Mouse (Mus musculus): ENCODE measurements at regions not wholly inside any gene's neighbourhood (a gene's known extent, or its start where the extent isn't known, plus 50 kb on each side); places are given as distances from the start of the nearest gene placed in this dataset.
A peak's percentile ranks its signal among the peaks of the same experiment; 100 is the strongest.

- 54% methylated on average over 4 of the region's 4 CpGs for WGBS
- Histone ChIP-seq H3K4me1 (0 out of 2 replicates have a peak, but pooled peaks cover 3% of the 10 kb centered on the region), H3K9ac (no peak overlapping the region), H3K4me3 (replicated peaks) (no peak overlapping the region), H3K9me3 (no peaks in the 10 kb centered on the region), H3K36me3 (no peaks in the 10 kb centered on the region), H3K4me2 (no peak overlapping the region), H3K27me3 (replicated peaks) (no peaks in the 10 kb centered on the region), H3K27ac (no peak overlapping the region)
- no peak for ATAC-seq (ENCODE audit: insufficient read depth, low FRiP score, low read depth)
These were observed 277.5 kb downstream of the Cog6 start for GRCm38 (mm10) chr3:52739526-52739925.

- ATAC-seq (ENCODE audit: insufficient read depth, low FRiP score, low read depth) = no peak
- H3K4me1 ChIP-seq = no peaks in the 10 kb centered on the region
- H3K27me3 ChIP-seq (replicated peaks) = no peaks in the 10 kb centered on the region
- WGBS = 51% methylated on average over 5 of the region's 5 CpGs
- H3K27ac ChIP-seq = no peak overlapping the region
- no peak overlapping the region for H3K4me2 ChIP-seq
- H3K4me3 ChIP-seq (replicated peaks) = no peak overlapping the region
- H3K9me3 ChIP-seq = no peaks in the 10 kb centered on the region
- no peak overlapping the region for H3K9ac ChIP-seq
- H3K36me3 ChIP-seq = no peaks in the 10 kb centered on the region
These were observed 278.7 kb downstream of the Cog6 start for GRCm38 (mm10) chr3:52738386-52738785.

- no peak overlapping the region for H3K27ac ChIP-seq
- no peak overlapping the region for H3K4me3 ChIP-seq (replicated peaks)
- no peaks in the 10 kb centered on the region for H3K27me3 ChIP-seq (replicated peaks)
- H3K4me2 ChIP-seq = no peak overlapping the region
- no peak for ATAC-seq (ENCODE audit: insufficient read depth, low FRiP score, low read depth)
- no peak overlapping the region for H3K9ac ChIP-seq
- H3K9me3 ChIP-seq = no peaks in the 10 kb centered on the region
- no peaks in the 10 kb centered on the region for H3K36me3 ChIP-seq
- 91% methylated on average over 7 of the region's 7 CpGs for WGBS
- H3K4me1 ChIP-seq = no peaks in the 10 kb centered on the region
These were observed 281.1 kb downstream of the Cog6 start for GRCm38 (mm10) chr3:52735939-52736338.

- no peak overlapping the region for H3K9ac ChIP-seq
- H3K36me3 ChIP-seq = no peaks in the 10 kb centered on the region
- no peaks in the 10 kb centered on the region for H3K27me3 ChIP-seq (replicated peaks)
- H3K4me3 ChIP-seq (replicated peaks) = no peak overlapping the region
- no peaks in the 10 kb centered on the region for H3K9me3 ChIP-seq
- no peak for ATAC-seq (ENCODE audit: insufficient read depth, low FRiP score, low read depth)
- no peak overlapping the region for H3K4me2 ChIP-seq
- H3K4me1 ChIP-seq = no peaks in the 10 kb centered on the region
- no peak overlapping the region for H3K27ac ChIP-seq
These were observed 285.1 kb downstream of the Cog6 start for GRCm38 (mm10) chr3:52731941-52732340.

GRCm38 (mm10) chr3:52731491-52731890, 285.5 kb downstream of the Cog6 start:
- Histone ChIP-seq H3K4me3 (replicated peaks) (no peak overlapping the region), H3K4me1 (no peaks in the 10 kb centered on the region), H3K9me3 (no peaks in the 10 kb centered on the region), H3K36me3 (no peaks in the 10 kb centered on the region), H3K27ac (no peak overlapping the region), H3K27me3 (replicated peaks) (no peaks in the 10 kb centered on the region), H3K4me2 (no peak overlapping the region), H3K9ac (no peak overlapping the region)
- no peak for ATAC-seq (ENCODE audit: insufficient read depth, low FRiP score, low read depth)
- WGBS = 75% methylated on average over 3 of the region's 3 CpGs

GRCm38 (mm10) chr3:52729731-52730130, 287.3 kb downstream of the Cog6 start:
- 63% methylated on average over 3 of the region's 3 CpGs for whole genome bisulfite sequencing
- H3K4me2 ChIP-seq = no peak overlapping the region
- H3K36me3 ChIP-seq = no peaks in the 10 kb centered on the region
- H3K4me1 ChIP-seq = no peaks in the 10 kb centered on the region
- H3K9ac ChIP-seq = no peak overlapping the region
- H3K4me3 ChIP-seq (replicated peaks) = no peak overlapping the region
- ATAC-seq (ENCODE audit: insufficient read depth, low FRiP score, low read depth) = no peak
- no peak overlapping the region for H3K27ac ChIP-seq
- H3K9me3 ChIP-seq = no peaks in the 10 kb centered on the region
- no peaks in the 10 kb centered on the region for H3K27me3 ChIP-seq (replicated peaks)

GRCm38 (mm10) chr3:52728860-52729259, 288.2 kb downstream of the Cog6 start:
- H3K4me1 ChIP-seq = no peaks in the 10 kb centered on the region
- no peak overlapping the region for H3K4me3 ChIP-seq (replicated peaks)
- H3K27ac ChIP-seq = no peak overlapping the region
- no peaks in the 10 kb centered on the region for H3K27me3 ChIP-seq (replicated peaks)
- no peaks in the 10 kb centered on the region for H3K9me3 ChIP-seq
- H3K9ac ChIP-seq = no peak overlapping the region
- no peaks in the 10 kb centered on the region for H3K36me3 ChIP-seq
- no peak overlapping the region for H3K4me2 ChIP-seq
- WGBS = 61% methylated on average over 6 of the region's 6 CpGs
- ATAC-seq (ENCODE audit: insufficient read depth, low FRiP score, low read depth) = peak; percentile 56; the same call in 1 of the 2 replicates

DNA sequence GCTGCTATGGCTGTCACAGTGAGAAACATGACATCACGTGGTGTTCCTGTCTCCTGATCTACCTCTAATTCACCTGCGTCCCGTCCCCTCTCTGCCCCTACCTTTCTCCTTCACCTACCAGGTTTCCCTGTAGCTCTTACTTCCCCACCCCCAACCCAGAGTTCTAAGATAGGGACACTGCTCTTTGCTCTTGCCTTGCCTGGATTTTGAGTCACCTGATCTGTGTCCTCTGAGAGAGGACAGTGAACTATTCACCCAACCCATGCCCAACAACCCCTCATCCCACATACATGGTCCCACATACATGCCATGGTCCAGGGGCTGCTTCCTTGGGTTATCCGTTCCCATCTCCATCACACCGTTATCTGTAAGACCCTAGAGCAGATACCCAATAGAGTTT, 288.6 kb downstream of the Cog6 start:
- Histone ChIP-seq H3K27me3 (replicated peaks) (no peaks in the 10 kb centered on the region), H3K4me3 (replicated peaks) (no peak overlapping the region), H3K9ac (no peak overlapping the region), H3K9me3 (no peaks in the 10 kb centered on the region), H3K27ac (no peak overlapping the region), H3K36me3 (no peaks in the 10 kb centered on the region), H3K4me1 (no peaks in the 10 kb centered on the region), H3K4me2 (no peak overlapping the region)
- no peak for ATAC-seq (ENCODE audit: insufficient read depth, low FRiP score, low read depth)
- WGBS = 95% methylated on average over 5 of the region's 5 CpGs

GRCm38 (mm10) chr3:52724354-52724753, 292.7 kb downstream of the Cog6 start:
- Histone ChIP-seq H3K27me3 (replicated peaks) (no peaks in the 10 kb centered on the region), H3K4me3 (replicated peaks) (no peak overlapping the region), H3K4me1 (no peaks in the 10 kb centered on the region), H3K9ac (no peak overlapping the region), H3K36me3 (no peaks in the 10 kb centered on the region), H3K9me3 (no peaks in the 10 kb centered on the region), H3K27ac (no peak overlapping the region), H3K4me2 (no peak overlapping the region)
- 86% methylated on average over 3 of the region's 3 CpGs for WGBS
- ATAC-seq (ENCODE audit: insufficient read depth, low FRiP score, low read depth) = no peak

DNA sequence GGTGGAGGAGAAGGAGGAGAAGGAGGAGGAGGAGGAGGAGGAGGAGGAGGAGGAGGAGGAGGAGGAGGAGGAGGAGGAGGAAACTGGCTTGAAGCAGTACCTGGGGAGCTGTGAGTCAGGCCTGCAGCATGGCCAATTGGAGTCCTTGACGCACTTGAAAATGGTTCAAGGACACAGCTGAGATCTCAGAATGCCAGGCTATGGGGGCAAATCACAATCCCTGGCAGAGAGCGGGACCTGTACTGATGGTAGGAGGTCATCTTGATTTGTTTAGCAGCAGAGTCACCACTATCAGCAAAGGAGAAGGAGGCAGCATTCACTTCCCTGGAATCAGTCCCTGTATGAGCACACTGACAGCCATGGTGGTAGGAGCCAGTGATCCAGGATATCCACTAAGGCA, 294.1 kb downstream of the Cog6 start:
- 86% methylated on average over 2 of the region's 2 CpGs for WGBS
- Histone ChIP-seq H3K27me3 (replicated peaks) (no peaks in the 10 kb centered on the region), H3K9me3 (no peaks in the 10 kb centered on the region), H3K36me3 (no peaks in the 10 kb centered on the region), H3K4me1 (no peaks in the 10 kb centered on the region), H3K27ac (no peak overlapping the region), H3K9ac (no peak overlapping the region), H3K4me2 (no peak overlapping the region), H3K4me3 (replicated peaks) (no peak overlapping the region)
- no peak for ATAC-seq (ENCODE audit: insufficient read depth, low FRiP score, low read depth)

GRCm38 (mm10) chr3:52719181-52719580, 297.9 kb downstream of the Cog6 start:
- Histone ChIP-seq H3K9me3 (no peaks in the 10 kb centered on the region), H3K9ac (no peak overlapping the region), H3K4me1 (no peaks in the 10 kb centered on the region), H3K27ac (no peak overlapping the region), H3K4me3 (replicated peaks) (no peak overlapping the region), H3K4me2 (no peak overlapping the region), H3K27me3 (replicated peaks) (no peaks in the 10 kb centered on the region), H3K36me3 (no peaks in the 10 kb centered on the region)
- ATAC-seq (ENCODE audit: insufficient read depth, low FRiP score, low read depth) = no peak
- WGBS = 73% methylated on average over 3 of the region's 3 CpGs

DNA sequence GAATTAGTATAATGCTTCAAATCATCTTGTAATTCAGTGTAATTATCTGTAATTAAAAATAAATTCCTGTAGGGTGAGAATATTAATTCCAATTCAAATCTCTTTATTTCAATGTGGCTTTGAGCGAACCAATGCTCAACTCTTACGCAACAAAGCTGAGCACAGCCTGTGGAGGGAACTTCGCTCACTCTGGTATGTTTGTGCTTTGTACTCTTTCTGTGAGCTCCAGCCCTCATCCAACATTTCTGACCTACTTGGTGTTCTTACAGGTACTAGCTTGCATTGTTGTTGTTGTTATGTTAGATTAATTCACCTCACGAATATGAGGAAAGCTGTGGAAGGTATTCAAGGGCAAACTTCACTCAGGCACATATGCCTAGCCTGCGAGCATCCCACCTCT, 299.7 kb downstream of the Cog6 start:
- no peak overlapping the region for H3K4me2 ChIP-seq
- WGBS = 83% methylated on average over 5 of the region's 5 CpGs
- no peak overlapping the region for H3K27ac ChIP-seq
- H3K9ac ChIP-seq = no peak overlapping the region
- H3K4me1 ChIP-seq = no peaks in the 10 kb centered on the region
- H3K4me3 ChIP-seq (replicated peaks) = no peak overlapping the region
- no peaks in the 10 kb centered on the region for H3K36me3 ChIP-seq
- H3K27me3 ChIP-seq (replicated peaks) = no peaks in the 10 kb centered on the region
- H3K9me3 ChIP-seq = no peaks in the 10 kb centered on the region
- no peak for ATAC-seq (ENCODE audit: insufficient read depth, low FRiP score, low read depth)

GRCm38 (mm10) chr3:52712151-52712550, 304.9 kb downstream of the Cog6 start:
- H3K27me3 ChIP-seq (replicated peaks) = no peaks in the 10 kb centered on the region
- no peak overlapping the region for H3K27ac ChIP-seq
- no peak overlapping the region for H3K4me2 ChIP-seq
- WGBS = 89% methylated on average over 5 of the region's 5 CpGs
- no peaks in the 10 kb centered on the region for H3K4me1 ChIP-seq
- H3K36me3 ChIP-seq = no peaks in the 10 kb centered on the region
- ATAC-seq (ENCODE audit: insufficient read depth, low FRiP score, low read depth) = no peak
- H3K4me3 ChIP-seq (replicated peaks) = no peak overlapping the region
- no peak overlapping the region for H3K9ac ChIP-seq
- H3K9me3 ChIP-seq = no peaks in the 10 kb centered on the region
